Comparison of ENCODE assay signal across 8 mouse cellular contexts in genomic region chr7:19002848-19003498, GRCm38 (mm10). TPM values are rescaled to one million over a fixed set of nuclear protein-coding genes. Genes with fewer than 3 reads are reported as not detected.
DNase-seq lines count a peak whose midpoint lies in the region; ATAC-seq lines count a peak whose summit lies in the region.

No protein-coding gene starts in this region.

- peak; percentile 68 for DNase-seq in ovary, adult 18-20 months (ENCODE audit: low spot score)
- DNase-seq in ovary, postnatal 14 days (ENCODE audit: low spot score): no peak
- peak; percentile 95 for DNase-seq in embryo, embryonic 10.5 days (ENCODE audit: low spot score)
- DNase-seq in gastrocnemius, postnatal 10 days: peak; percentile 50
- peak; percentile 81 for DNase-seq in hindlimb bud, embryonic 11.5 days (ENCODE audit: extremely low spot score, low read depth, low spot score)
- peak; percentile 78 to 81 for DNase-seq in left cerebral cortex, postnatal 10 days (ENCODE audit: extremely low spot score in 1 of 2, low spot score in 2 of 2)
- peak; percentile 82 for DNase-seq in skeletal muscle tissue, adult 2 months (ENCODE audit: low read depth, low spot score)

- intact Hi-C loops in left cerebral cortex, postnatal 10 days (cut with DNase I): no loop called here

- ATAC-seq in megakaryocyte progenitor cell, adult 5-6 weeks (replicated peaks; ENCODE audit: poor library complexity): peak; percentile 60

RNA-seq across cellular contexts. Expression of gene Irf2bp1, which starts 0.9 kb away (rescaled TPM):
- total RNA-seq in gastrocnemius, postnatal 10 days (2021): 10 to 100 TPM; 20.4 to 24.0 TPM
- 10 to 100 TPM; 44.8 to 46.1 TPM for total RNA-seq in left cerebral cortex, postnatal 10 days (2021)
- total RNA-seq in megakaryocyte progenitor cell, adult 5-6 weeks (2015): 16.4 and 16.8 TPM in 2 replicates
- total RNA-seq in megakaryocyte progenitor cell, adult 5-6 weeks (2017): 12.5 and 13.1 TPM in 2 replicates

RNA-seq across cellular contexts. Expression of gene Mypop, which starts 11.9 kb away (rescaled TPM):
- 1 to 10 TPM; 2.0 to 3.5 TPM for total RNA-seq in gastrocnemius, postnatal 10 days (2021)
- total RNA-seq in left cerebral cortex, postnatal 10 days (2021): 10 to 100 TPM; 30.8 to 31.7 TPM
- 0.17 TPM in 1 of 2 replicates, not detected in the other for total RNA-seq in megakaryocyte progenitor cell, adult 5-6 weeks (2015)
- total RNA-seq in megakaryocyte progenitor cell, adult 5-6 weeks (2017): not detected in 2 replicates

RNA-seq across cellular contexts. Expression of gene Nanos2, which starts 15.8 kb away (rescaled TPM):
- not detected for total RNA-seq in gastrocnemius, postnatal 10 days (2021)
- total RNA-seq in left cerebral cortex, postnatal 10 days (2021): under 1 TPM; 0.71 to 0.95 TPM
- not detected in 2 replicates for total RNA-seq in megakaryocyte progenitor cell, adult 5-6 weeks (2015)
- not detected in 2 replicates for total RNA-seq in megakaryocyte progenitor cell, adult 5-6 weeks (2017)

RNA-seq across cellular contexts. Expression of gene Foxa3, which starts 20.4 kb away (rescaled TPM):
- total RNA-seq in gastrocnemius, postnatal 10 days (2021): under 1 TPM in 1 of 2 experiments, not detected in 1; 0.16 TPM
- not detected for total RNA-seq in left cerebral cortex, postnatal 10 days (2021)
- total RNA-seq in megakaryocyte progenitor cell, adult 5-6 weeks (2015): not detected in 2 replicates
- total RNA-seq in megakaryocyte progenitor cell, adult 5-6 weeks (2017): not detected in 2 replicates

RNA-seq across cellular contexts. Expression of gene Sympk, which starts 21.2 kb away (rescaled TPM):
- 10 to 100 TPM; 39.9 to 45.0 TPM for total RNA-seq in gastrocnemius, postnatal 10 days (2021)
- total RNA-seq in left cerebral cortex, postnatal 10 days (2021): 10 to 100 TPM; 85.6 to 87.6 TPM
- total RNA-seq in megakaryocyte progenitor cell, adult 5-6 weeks (2015): 58.1 and 74.7 TPM in 2 replicates
- total RNA-seq in megakaryocyte progenitor cell, adult 5-6 weeks (2017): 44.9 and 48.6 TPM in 2 replicates

Comparison
In these comparisons a context has a peak if more than half of its experiments do, and no peak if none do; other contexts are left out.
1. RNA of gene Mypop, which starts 11.9 kb away (total RNA-seq): 30.8 to 31.7 TPM in left cerebral cortex, postnatal 10 days; 2.0 to 3.5 TPM in gastrocnemius, postnatal 10 days and 0.17 TPM in megakaryocyte progenitor cell, adult 5-6 weeks; every median in the first group is over 4 times any median in the second.